Mouse (Mus musculus) forebrain, embryonic 11.5 days (tissue): ENCODE measurements around the gene Fhdc1. TPM values are rescaled to one million over a fixed set of nuclear protein-coding genes. Genes with fewer than 3 reads are reported as not detected.

ENCODE experiments used
- ATAC-seq: fragments of 200-750 bp; cut with Nextera tagmentation; replicated peaks from 2 replicates; pipeline ENCODE4 v1.8.0; 2017; ENCODE audit warnings: moderate TSS enrichment; ENCODE audit not compliant: low FRiP score
- DNase-seq: peaks from one replicate; pipeline ENCODE4 v3.0.0-alpha.2; 2017; ENCODE audit warnings: low spot score
- H3K27ac ChIP-seq: fragments of 300-500 bp; sonication (generic); 2 replicates; pipeline ENCODE4 v1.5.1; 2014; ENCODE audit warnings: low read depth, low read length
- H3K27me3 ChIP-seq: fragments of 300-500 bp; sonication (generic); 2 replicates; pipeline ENCODE4 v1.6.1; 2014; ENCODE audit warnings: mild to moderate bottlenecking, low read length, mixed read lengths; ENCODE audit not compliant: control insufficient read depth, insufficient read depth
- H3K36me3 ChIP-seq: fragments of 300-500 bp; sonication (generic); 2 replicates; pipeline ENCODE4 v1.6.1; 2014; ENCODE audit warnings: mild to moderate bottlenecking, low read length, moderate library complexity, mixed read lengths; ENCODE audit not compliant: control insufficient read depth, insufficient read depth
- H3K4me1 ChIP-seq: fragments of 300-500 bp; sonication (generic); replicated peaks from 2 replicates; pipeline ENCODE4 v1.6.1; 2014; ENCODE audit warnings: low read length, mixed read lengths; ENCODE audit not compliant: control insufficient read depth, insufficient read depth
- H3K4me2 ChIP-seq: fragments of 300-500 bp; sonication (generic); 2 replicates; pipeline ENCODE4 v1.6.1; 2014; ENCODE audit warnings: low read depth, mild to moderate bottlenecking, low read length, moderate library complexity, mixed read lengths; ENCODE audit not compliant: severe bottlenecking
- H3K4me3 ChIP-seq: fragments of 300-500 bp; sonication (generic); 2 replicates; pipeline ENCODE4 v1.5.1; 2014; ENCODE audit warnings: low read depth, low read length
- H3K9ac ChIP-seq: fragments of 300-500 bp; sonication (generic); 2 replicates; pipeline ENCODE4 v1.6.1; 2014; ENCODE audit warnings: low read length
- H3K9me3 ChIP-seq: fragments of 300-500 bp; sonication (generic); 2 replicates; pipeline ENCODE4 v1.6.1; 2016; ENCODE audit warnings: low read length, mixed read lengths; ENCODE audit not compliant: control insufficient read depth
- WGBS: fragments of 180-500 bp; shearing (Covaris S2); extraction: QIAGEN DNeasy Blood & Tissue Kit; methylation state at CpG from one replicate; pipeline ENCODE4 v1.1.7; 2014; 5-methylcytosine and 5-hydroxymethylcytosine counted together
- polyA plus RNA-seq: library from polyadenylated mRNA; unstranded; fragments of >200 nt; fragmentation: Nextera tagmentation; extraction: Ambion mirVana; gene quantifications from 2 replicates; pipeline ENCODE4 v1.2.1, GENCODE M21; 2014

Fhdc1 gene
- polyA plus RNA-seq, 1 experiment from 2014 or later = 2.3 TPM

- H3K4me1 ChIP-seq = peaks cover 9% of the 10 kb centered on the region; the same call in 1 of the 2 replicates
- no peak overlapping the region for H3K27ac ChIP-seq
- ATAC-seq (peak; percentile 58), DNase-seq (peak; percentile 74)
- no peaks in the 10 kb centered on the region for H3K9me3 ChIP-seq
- peak overlapping the region; percentile 60 for H3K4me3 ChIP-seq
- under 1% methylated on average over 61 of the region's 61 CpGs for WGBS
- H3K27me3 ChIP-seq = peaks cover 29% of the 10 kb centered on the region
- no peaks in the 10 kb centered on the region for H3K36me3 ChIP-seq
- H3K4me2 ChIP-seq = peak overlapping the region; percentile 99
- H3K9ac ChIP-seq = peak overlapping the region; percentile 61
Observed at GRCm38 (mm10) chr3:84479293-84480005, 780 bp downstream of the Fhdc1 start.

- Histone ChIP-seq H3K4me3 (peak overlapping the region; percentile 60), H3K4me2 (peak overlapping the region; percentile 99), H3K9me3 (no peaks in the 10 kb centered on the region), H3K9ac (peak overlapping the region; percentile 61; the same call in 1 of the 2 replicates), H3K27ac (no peak overlapping the region), H3K36me3 (no peaks in the 10 kb centered on the region), H3K27me3 (peaks cover 29% of the 10 kb centered on the region), H3K4me1 (peaks cover 9% of the 10 kb centered on the region; the same call in 1 of the 2 replicates)
- no peak for DNase-seq
- 4% methylated on average over 12 of the region's 12 CpGs for WGBS
- ATAC-seq = no peak
Observed at GRCm38 (mm10) chr3:84478896-84479292, 1.3 kb downstream of the Fhdc1 start.

DNA sequence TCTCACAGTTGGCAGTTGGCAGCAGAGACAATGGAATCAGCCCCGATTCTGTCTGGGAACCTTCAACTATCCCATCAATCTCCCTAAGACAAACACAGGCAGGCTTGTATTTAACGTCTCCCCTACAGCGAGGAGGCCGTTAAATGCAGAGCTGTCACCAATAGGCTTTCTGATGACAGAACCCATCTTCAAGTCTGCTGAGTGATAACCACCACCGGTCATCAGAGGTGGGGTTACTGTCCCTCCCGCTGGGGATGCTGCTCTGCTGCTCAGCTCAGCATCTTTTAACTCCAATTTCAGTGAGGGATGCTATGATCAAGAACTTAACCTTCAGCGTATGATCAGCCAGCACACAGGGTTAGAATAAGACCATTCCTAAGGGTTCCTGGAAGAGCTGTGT, 2.0 kb downstream of the Fhdc1 start:
- Histone ChIP-seq H3K4me2 (no peak overlapping the region), H3K36me3 (no peaks in the 10 kb centered on the region), H3K4me3 (peak overlapping the region; percentile 60; the same call in 1 of the 2 replicates), H3K27me3 (peaks cover 29% of the 10 kb centered on the region), H3K9ac (no peak overlapping the region), H3K27ac (no peak overlapping the region), H3K4me1 (peaks cover 9% of the 10 kb centered on the region; the same call in 1 of the 2 replicates), H3K9me3 (no peaks in the 10 kb centered on the region)
- DNase-seq (no peak), ATAC-seq (no peak)
- 8% methylated on average over 7 of the region's 7 CpGs for WGBS

DNA sequence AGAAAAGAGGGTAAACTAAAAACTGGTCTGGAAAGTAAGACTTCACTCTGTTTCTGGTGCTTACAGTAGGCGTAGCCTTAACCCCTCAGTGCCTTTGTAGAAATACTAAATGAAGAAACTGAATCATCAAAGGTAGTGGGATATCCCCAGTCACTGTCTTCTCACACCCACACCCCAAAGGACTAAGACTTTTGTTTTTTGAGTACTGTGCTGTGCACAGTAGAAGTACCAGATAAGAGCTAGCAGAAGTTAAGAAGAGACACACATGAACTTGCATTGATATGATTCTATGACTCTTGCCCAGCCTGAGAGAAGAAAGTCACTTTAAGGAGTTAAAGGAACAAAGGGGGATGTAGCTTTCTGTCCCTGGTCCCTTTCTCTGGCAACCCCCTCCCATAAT, 2.7 kb downstream of the Fhdc1 start:
- WGBS = 89% methylated on average over 1 of the region's 1 CpGs

GRCm38 (mm10) chr3:84474981-84475775, 5.1 kb downstream of the Fhdc1 start:
- 88% methylated on average over 12 of the region's 12 CpGs for WGBS
- H3K36me3 ChIP-seq = no peaks in the 10 kb centered on the region
- no peaks in the 10 kb centered on the region for H3K9me3 ChIP-seq
- no peak overlapping the region for H3K9ac ChIP-seq
- no peak overlapping the region for H3K4me3 ChIP-seq
- DNase-seq = no peak
- peaks cover 24% of the 10 kb centered on the region for H3K27me3 ChIP-seq
- no peak overlapping the region for H3K27ac ChIP-seq
- no peak overlapping the region for H3K4me2 ChIP-seq
- H3K4me1 ChIP-seq = peaks cover 6% of the 10 kb centered on the region; the same call in 1 of the 2 replicates
- ATAC-seq = no peak

More for the DNA sequence above, 2.7 kb downstream of the Fhdc1 start:
- DNase-seq = no peak
- Histone ChIP-seq H3K9me3 (no peaks in the 10 kb centered on the region), H3K4me3 (no peak overlapping the region), H3K27ac (no peak overlapping the region), H3K4me1 (peaks cover 9% of the 10 kb centered on the region; the same call in 1 of the 2 replicates), H3K9ac (no peak overlapping the region), H3K27me3 (peaks cover 29% of the 10 kb centered on the region), H3K4me2 (no peak overlapping the region), H3K36me3 (no peaks in the 10 kb centered on the region)
- ATAC-seq = no peak

GRCm38 (mm10) chr3:84474398-84474797, 5.8 kb downstream of the Fhdc1 start:
- H3K4me3 ChIP-seq = no peak overlapping the region
- no peak overlapping the region for H3K27ac ChIP-seq
- no peaks in the 10 kb centered on the region for H3K9me3 ChIP-seq
- H3K9ac ChIP-seq = no peak overlapping the region
- ATAC-seq = no peak
- H3K4me2 ChIP-seq = no peak overlapping the region
- H3K4me1 ChIP-seq = peaks cover 6% of the 10 kb centered on the region; the same call in 1 of the 2 replicates
- WGBS = 87% methylated on average over 6 of the region's 6 CpGs
- no peaks in the 10 kb centered on the region for H3K36me3 ChIP-seq
- DNase-seq = no peak
- peaks cover 22% of the 10 kb centered on the region for H3K27me3 ChIP-seq

DNA sequence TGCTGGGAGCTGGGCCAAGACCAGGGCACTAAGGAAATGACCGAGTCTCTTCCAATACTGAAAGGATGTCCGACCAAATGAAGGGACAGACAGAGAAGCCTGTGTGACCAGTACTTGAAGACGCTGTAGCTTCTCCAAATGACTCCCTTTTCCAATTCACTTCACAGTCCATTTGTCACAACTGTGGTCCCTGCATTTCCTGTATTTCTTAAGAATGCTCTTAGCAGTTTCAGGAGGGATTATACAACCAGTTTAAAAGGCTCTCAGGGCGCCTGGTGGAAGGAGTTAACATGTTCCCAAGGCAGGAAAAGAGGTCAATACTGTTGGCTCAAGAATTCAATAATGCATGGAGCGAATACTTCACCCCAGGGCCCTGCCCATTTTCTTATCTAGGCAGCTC, 7.3 kb downstream of the Fhdc1 start:
- no peak overlapping the region for H3K27ac ChIP-seq
- no peak overlapping the region for H3K4me3 ChIP-seq
- WGBS = 82% methylated on average over 5 of the region's 5 CpGs
- H3K9ac ChIP-seq = no peak overlapping the region
- no peaks in the 10 kb centered on the region for H3K9me3 ChIP-seq
- no peaks in the 10 kb centered on the region for H3K36me3 ChIP-seq
- peaks cover 11% of the 10 kb centered on the region for H3K27me3 ChIP-seq
- no peak for DNase-seq
- no peaks in the 10 kb centered on the region for H3K4me1 ChIP-seq
- ATAC-seq = no peak
- no peak overlapping the region for H3K4me2 ChIP-seq

- Histone ChIP-seq H3K4me3 (no peak overlapping the region), H3K4me2 (no peak overlapping the region), H3K36me3 (no peaks in the 10 kb centered on the region), H3K27ac (no peak overlapping the region), H3K9ac (no peak overlapping the region), H3K4me1 (no peaks in the 10 kb centered on the region), H3K9me3 (no peaks in the 10 kb centered on the region), H3K27me3 (peaks cover 6% of the 10 kb centered on the region)
- no peak for ATAC-seq
- DNase-seq = no peak
- 64% methylated on average over 3 of the region's 3 CpGs for WGBS
Observed at GRCm38 (mm10) chr3:84472527-84472926, 7.7 kb downstream of the Fhdc1 start.
